Mouse (Mus musculus) thymus, postnatal 10 days (tissue): ENCODE measurements around the gene Eva1c.
"Not testable (repeated sequence)": the region's sequence is repeated elsewhere in the genome, so short reads cannot be mapped to it uniquely, and the experiment has no call there.

Experiments
- DNase-seq, 2 experiments: peaks; one replicate each; pipeline ENCODE4 v3.0.0; 2021; ENCODE audit warnings: low spot score in 2 of 2

The Eva1c gene

DNA sequence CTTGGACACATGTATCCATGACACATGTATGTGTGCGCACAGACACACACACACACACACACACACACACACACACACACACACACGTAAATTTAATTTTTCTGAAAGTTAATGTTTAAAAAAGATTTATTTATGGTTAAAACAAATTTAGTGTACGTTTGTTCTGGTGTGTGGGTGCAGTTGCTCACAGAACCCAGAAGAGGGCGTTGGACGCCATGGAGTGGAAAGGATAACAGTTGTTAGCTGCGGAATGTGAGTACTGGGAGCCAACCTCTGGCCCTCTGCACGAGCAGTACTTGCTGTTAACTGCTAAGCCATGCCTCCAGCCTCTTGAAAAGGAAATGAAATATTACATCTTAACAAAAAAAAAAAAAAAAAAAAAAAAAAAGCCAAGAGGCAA, at the start of gene Eva1c:
Gene Eva1c (plus strand): TSS at position 263 of the 400 bp plus-strand sequence.
- no peak for DNase-seq

- DNase-seq, result no peak
These were observed 46.7 kb upstream of the Eva1c start for GRCm38 (mm10) chr16:90779783-90780182.

- no peak for DNase-seq
These were observed 43.2 kb upstream of the Eva1c start for GRCm38 (mm10) chr16:90783302-90783701.

GRCm38 (mm10) chr16:90785257-90785656, 41.3 kb upstream of the Eva1c start:
- no peak for DNase-seq

- DNase-seq, result no peak
These were observed 37.9 kb upstream of the Eva1c start for GRCm38 (mm10) chr16:90788580-90788979.

- no peak for DNase-seq
These were observed 35.6 kb upstream of the Eva1c start for GRCm38 (mm10) chr16:90790946-90791345.

DNA sequence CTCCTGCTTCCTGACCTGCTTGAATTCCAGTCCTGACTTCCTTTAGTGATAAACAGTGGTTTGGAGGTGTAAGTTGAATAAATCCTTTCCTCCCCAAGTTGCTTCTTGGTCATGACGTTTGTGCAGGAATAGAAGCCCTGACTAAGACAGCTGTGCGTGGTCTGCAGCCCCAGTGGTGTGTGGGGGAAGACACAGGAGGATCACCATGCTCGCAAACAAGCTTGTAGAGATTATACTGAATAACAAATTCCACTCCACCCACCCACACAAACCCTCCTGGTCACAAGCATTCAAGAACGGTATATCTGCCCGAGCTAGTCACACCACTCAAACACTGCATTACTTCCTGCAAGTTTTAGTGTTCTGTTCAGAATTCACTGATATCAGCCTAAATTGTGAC, 34.5 kb upstream of the Eva1c start:
- no peak for DNase-seq

DNA sequence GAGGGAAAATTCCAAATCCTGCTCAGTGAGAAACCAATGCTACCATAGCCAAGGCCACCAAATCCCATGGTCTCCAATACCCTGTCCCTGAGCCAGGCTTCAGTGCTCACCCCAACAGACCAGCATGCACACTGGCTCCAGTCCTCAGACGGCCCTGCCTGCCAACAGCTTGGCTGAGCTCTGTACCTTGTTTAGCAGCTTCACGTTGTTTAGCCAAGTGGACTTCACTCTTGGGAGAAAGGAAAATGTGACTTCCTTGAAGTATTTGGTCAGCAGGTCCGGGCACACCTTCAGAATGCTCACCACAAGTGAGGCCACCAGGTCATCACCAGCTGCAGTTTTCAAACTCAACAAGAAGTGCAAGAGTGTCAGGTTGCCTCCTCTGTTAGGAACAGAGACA, 34.0 kb upstream of the Eva1c start:
- no peak for DNase-seq

DNA sequence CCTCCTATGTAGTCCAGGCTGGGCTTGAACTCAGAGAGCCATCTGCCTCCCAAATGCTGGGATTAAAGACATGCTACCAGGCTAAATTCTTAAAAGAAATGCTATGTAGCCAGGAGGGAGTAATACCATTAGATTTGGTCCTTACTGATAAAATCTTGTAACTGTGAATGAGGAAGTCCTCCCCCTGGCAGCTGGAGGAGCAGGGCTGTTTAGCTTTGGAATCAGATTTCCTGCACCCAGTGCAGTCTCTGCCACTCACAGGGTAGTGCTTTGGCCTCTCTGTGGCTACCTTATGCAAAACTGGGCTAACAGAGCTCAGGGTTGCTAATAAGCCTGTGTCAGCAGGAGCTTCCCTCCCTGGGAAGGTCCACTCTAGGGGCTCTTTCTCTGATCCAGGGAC, 31.8 kb upstream of the Eva1c start:
- DNase-seq, result no peak

GRCm38 (mm10) chr16:90798446-90798845, 28.1 kb upstream of the Eva1c start:
- DNase-seq, result no peak

DNA sequence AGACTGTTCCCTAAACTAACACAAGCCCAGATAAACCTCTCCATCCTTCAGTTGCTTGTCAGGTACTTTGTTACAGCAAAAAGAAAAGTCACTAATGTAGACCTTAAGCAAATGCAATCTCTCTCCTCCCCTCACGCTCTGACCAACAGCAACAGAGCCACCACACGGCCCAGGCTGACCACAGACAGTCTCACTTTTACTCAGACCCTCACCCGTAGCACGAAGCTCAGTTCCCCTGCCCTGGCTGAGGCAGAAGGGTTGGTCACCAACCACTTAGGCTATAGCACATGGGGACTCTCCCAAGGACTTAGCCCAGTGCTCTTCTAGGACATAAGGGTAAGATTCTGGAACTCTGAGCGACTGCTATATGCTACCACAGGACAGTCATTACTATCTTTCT, 27.7 kb upstream of the Eva1c start:
- no peak for DNase-seq

DNA sequence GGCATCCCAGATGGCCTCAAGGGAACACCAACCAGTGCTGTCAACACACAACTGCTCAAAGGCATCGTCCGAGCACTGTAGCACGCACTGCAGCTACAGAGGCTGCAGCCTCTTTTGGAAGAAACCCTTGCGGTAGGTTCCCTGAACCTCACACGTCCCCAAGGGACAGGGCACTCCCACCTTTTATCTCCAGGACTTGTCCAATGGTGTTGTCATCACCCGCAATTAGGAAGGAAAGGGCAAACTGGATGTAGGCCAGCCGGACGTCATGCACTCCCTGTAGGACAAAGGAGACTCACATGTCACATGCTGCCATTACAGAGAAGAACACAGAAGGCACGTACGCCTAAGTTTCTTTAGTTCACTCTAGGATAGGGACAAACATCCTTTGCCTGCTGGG, 26.7 kb upstream of the Eva1c start:
- no peak for DNase-seq

DNA sequence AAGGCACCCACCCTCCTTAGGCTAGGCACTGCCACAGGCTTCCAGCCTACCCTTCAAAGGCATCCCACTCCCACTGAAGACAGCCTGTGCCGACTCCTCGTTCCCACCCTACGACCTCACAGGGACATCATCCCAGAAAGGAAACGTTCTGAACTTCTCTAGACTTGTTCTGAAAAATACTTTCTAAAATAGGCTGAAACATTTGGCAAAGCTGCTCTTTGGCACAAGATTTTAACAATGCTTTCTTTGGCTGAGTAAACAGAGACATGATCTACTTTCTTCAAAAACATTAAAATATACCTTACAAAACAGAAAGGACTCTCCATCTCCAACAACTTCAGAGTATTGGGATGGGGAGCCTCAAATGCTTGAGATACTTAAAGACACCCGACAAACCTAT, 25.3 kb upstream of the Eva1c start:
- DNase-seq, result no peak

GRCm38 (mm10) chr16:90801928-90802327, 24.6 kb upstream of the Eva1c start:
- no peak for DNase-seq

DNA sequence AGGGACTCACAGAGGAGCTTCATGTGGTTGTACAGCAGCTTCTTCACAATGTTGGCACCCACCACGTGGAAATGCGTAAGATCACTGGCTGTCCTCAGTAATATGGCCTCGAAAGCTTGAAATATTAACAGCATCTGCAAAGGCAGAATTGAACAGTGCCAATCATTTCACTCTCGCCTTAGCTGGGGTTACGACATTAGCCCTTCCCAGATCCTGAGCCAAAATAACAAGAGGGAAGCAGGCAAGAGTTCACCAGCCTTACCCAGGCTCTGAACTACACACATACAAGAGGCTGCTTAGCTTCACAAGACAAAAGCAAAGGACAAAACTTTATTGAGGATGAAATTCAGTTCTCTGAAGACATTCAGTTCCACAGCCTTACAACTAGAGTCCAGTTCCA, 22.1 kb upstream of the Eva1c start:
- DNase-seq, result no peak

DNA sequence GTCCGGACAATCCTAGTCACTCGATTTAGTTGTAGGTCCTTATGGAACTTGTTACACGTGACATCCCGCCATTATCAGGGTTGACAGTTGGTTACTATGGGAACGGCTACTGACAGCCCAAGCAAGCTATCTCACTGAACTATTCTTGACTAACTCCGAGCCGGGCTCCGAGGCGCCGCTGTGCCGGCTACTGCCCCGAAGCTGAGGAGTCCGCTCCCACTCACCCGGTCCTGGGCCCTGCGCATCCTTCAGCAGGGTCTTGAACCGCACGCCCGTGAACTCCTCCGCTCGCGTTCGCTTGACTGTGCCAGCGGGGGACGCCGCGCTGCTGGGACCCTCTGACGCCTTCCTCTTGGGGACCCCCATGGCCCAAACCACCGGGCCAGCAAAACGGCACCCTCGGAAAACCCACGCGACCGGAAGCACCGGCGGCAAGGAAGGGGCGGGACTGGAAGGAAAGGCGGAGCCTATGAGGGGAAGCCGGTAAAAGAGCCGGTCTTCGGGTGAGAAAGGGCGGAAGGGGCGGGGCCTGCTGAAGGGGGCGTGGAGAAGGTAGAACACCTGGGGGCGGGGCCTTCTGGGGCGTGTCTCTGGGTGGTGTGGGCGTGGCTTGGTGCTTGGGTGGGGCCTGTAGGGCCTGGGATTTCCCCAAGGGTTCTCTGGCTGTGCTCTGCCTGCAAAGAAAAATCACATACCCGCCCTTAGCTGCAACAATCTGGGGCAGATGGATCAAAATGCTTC, 16.4 kb upstream of the Eva1c start, which contains the start of gene Urb1:
Gene Urb1 (minus strand): TSS at position 439 of the 741 bp plus-strand sequence.
- DNase-seq, result peak; percentile 96 to 100

DNA sequence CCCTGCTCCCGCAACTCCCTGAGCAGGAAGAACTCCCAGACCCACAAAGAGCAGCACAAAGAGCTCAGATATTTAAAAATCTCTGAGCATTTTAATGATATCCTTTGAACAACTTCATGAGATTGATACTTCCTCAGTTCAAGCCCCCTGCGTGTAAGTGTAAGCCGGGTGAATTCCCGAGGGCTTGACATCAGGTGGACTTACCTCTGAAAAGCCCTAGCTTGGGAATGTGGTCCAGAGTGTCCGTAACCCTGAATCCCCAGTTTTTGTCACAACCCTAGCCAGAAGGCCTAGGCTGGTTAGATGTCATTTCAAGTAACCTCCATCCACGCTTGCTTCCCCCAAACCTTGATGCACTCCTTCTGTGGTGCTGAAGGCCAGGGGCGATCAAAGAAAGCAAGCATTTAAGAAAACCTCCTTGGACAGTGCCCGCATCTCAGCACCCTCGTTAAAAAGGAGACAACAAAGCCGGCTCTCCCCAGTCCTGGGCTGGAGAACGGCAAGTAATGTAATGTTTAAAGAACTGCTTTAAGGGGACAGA, 15.7 kb upstream of the Eva1c start:
- DNase-seq, result no peak

DNA sequence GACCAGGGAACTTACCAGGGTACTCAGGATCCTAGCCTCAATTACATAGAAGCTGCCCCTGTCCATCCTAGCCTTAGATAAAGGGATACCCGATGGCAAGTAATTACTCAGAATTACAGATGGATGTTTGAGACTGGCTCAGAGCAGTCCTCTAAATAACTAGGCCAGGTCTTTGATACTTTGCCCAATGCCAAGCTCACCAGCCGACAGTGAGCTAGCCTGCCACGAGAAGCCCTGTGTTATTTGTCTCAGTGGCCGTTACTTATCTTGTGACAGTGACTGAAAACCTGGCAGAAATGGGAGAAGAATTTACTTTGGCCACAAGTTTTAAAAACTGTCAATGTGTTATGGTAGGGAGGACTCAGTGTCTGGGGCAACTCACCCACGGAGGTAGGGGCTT, 14.4 kb upstream of the Eva1c start:
- no peak for DNase-seq

- DNase-seq, result no peak
These were observed 6.2 kb upstream of the Eva1c start for GRCm38 (mm10) chr16:90820326-90820725.

DNA sequence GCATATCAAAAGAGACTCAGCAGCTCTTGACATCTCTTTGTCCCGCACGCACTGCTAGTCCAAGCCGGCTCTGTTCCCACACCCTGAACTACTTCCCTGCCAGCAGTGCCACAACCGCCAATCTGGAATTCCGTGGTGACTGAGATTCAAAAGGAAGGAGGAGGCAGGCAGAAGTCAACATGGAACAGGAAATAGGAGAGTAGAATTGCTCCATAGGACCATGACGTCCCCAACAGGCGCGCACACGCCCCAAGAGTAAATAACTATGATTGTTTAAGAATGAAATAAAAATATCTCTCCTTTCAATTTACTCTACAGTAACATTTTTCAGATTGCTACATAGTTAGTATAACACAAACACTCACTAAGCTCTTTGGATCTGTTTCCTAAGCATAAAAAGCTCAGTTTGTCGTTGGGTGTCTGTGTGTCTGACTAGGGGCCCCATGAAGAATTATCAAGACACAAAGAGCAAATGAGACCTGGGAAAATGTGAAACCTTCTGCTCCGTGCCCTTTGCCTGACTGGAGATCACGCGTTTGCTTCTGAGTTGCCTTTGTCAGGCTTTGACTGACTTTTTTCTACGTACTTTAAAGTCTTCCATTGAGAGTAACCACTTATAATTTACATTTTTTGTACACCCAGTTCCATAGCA, 5.3 kb upstream of the Eva1c start:
- no peak for DNase-seq

GRCm38 (mm10) chr16:90822284-90822935, 4.1 kb upstream of the Eva1c start:
- no peak for DNase-seq

- no peak for DNase-seq
These were observed 3.5 kb upstream of the Eva1c start for GRCm38 (mm10) chr16:90822981-90823380.

DNA sequence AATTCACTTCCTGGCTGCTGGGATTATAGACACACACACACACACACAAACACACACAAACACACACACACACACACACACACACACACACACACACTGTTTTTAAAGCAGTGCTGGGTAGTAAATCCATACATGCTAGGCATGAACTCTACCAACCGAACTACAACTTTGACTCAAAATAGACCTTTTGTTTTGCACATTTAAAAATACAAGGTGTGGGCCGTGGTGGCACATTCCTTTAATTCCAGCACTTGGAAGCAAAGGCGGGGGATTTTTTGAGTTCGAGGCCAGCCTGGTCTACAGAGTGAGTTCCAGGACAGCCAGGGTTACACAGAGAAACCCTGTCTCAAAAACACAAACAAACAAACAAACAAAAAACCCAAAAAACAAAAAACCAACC, 2.5 kb upstream of the Eva1c start:
- DNase-seq, result not testable (repeated sequence)
